Mouse (Mus musculus): Measurements from ENCODE around the gene Gpr68.

The Gpr68 gene

GRCm38 (mm10) chr12:100925644-100926619 is 17.9 kb upstream of the Gpr68 start:
- intact Hi-C loops (cut with DNase I) = loop anchor here (1.0 to 10.0 kb wide), 2 partner anchors 77 to 341 kb away; no protein-coding TSS in a partner anchor

- intact Hi-C loops (cut with DNase I) = loop anchor here (10.0 kb wide), 1 partner anchor 340 kb away; no protein-coding TSS in a partner anchor
Observed at GRCm38 (mm10) chr12:100924646-100925339, 16.8 kb upstream of the Gpr68 start.

- intact Hi-C loops (cut with DNase I) = no loop called here
Observed at GRCm38 (mm10) chr12:100910731-100911130, 2.7 kb upstream of the Gpr68 start.

- intact Hi-C loops (cut with DNase I) = no loop called here
Observed at GRCm38 (mm10) chr12:100909765-100910164, 1.8 kb upstream of the Gpr68 start.

GRCm38 (mm10) chr12:100908298-100909034 is 468 bp upstream of the Gpr68 start:
- intact Hi-C loops (cut with DNase I) = no loop called here

- intact Hi-C loops (cut with DNase I) = no loop called here
Observed at GRCm38 (mm10) chr12:100906861-100907260, 1.1 kb downstream of the Gpr68 start.

- intact Hi-C loops (cut with DNase I) = no loop called here
Observed at GRCm38 (mm10) chr12:100903761-100904160, 4.2 kb downstream of the Gpr68 start.

GRCm38 (mm10) chr12:100901386-100901785 is 6.6 kb downstream of the Gpr68 start:
- intact Hi-C loops (cut with DNase I) = no loop called here

- intact Hi-C loops (cut with DNase I) = no loop called here
Observed at GRCm38 (mm10) chr12:100900901-100901300, 7.1 kb downstream of the Gpr68 start.

GRCm38 (mm10) chr12:100899111-100899640 is 8.8 kb downstream of the Gpr68 start:
- intact Hi-C loops (cut with DNase I) = no loop called here

GRCm38 (mm10) chr12:100897736-100898650 is 10.0 kb downstream of the Gpr68 start:
- intact Hi-C loops (cut with DNase I) = no loop called here

- intact Hi-C loops (cut with DNase I) = no loop called here
Observed at GRCm38 (mm10) chr12:100896661-100897060, 11.3 kb downstream of the Gpr68 start.

- intact Hi-C loops (cut with DNase I) = no loop called here
Observed at GRCm38 (mm10) chr12:100895504-100895903, 12.5 kb downstream of the Gpr68 start.

GRCm38 (mm10) chr12:100890548-100890947 is 17.4 kb downstream of the Gpr68 start:
- intact Hi-C loops (cut with DNase I) = no loop called here

GRCm38 (mm10) chr12:100887801-100888258 is 20.2 kb downstream of the Gpr68 start:
- intact Hi-C loops (cut with DNase I) = no loop called here

- intact Hi-C loops (cut with DNase I) = no loop called here
Observed at GRCm38 (mm10) chr12:100886877-100887276, 21.1 kb downstream of the Gpr68 start.

- intact Hi-C loops (cut with DNase I) = no loop called here
Observed at GRCm38 (mm10) chr12:100885585-100885984, 22.4 kb downstream of the Gpr68 start.

- intact Hi-C loops (cut with DNase I) = no loop called here
Observed at GRCm38 (mm10) chr12:100883168-100883567, 24.8 kb downstream of the Gpr68 start.

- intact Hi-C loops (cut with DNase I) = no loop called here
Observed at GRCm38 (mm10) chr12:100878556-100878955, 29.4 kb downstream of the Gpr68 start.

- intact Hi-C loops (cut with DNase I) = no loop called here
Observed at GRCm38 (mm10) chr12:100877936-100878335, 30.1 kb downstream of the Gpr68 start.
